Mouse (Mus musculus) heart, postnatal 0 days (tissue): ENCODE results near the gene Card11.

ENCODE experiments used
- CTCF ChIP-seq: IDR thresholded peaks from 2 replicates; pipeline ENCODE4 v1.5.1; 2016; ENCODE audit warnings: antibody characterized with exemption, control low read depth, low read depth
- EP300 ChIP-seq: IDR thresholded peaks from 2 replicates; pipeline ENCODE4 v1.6.1; 2016; ENCODE audit warnings: antibody characterized with exemption, low read depth

DNA sequence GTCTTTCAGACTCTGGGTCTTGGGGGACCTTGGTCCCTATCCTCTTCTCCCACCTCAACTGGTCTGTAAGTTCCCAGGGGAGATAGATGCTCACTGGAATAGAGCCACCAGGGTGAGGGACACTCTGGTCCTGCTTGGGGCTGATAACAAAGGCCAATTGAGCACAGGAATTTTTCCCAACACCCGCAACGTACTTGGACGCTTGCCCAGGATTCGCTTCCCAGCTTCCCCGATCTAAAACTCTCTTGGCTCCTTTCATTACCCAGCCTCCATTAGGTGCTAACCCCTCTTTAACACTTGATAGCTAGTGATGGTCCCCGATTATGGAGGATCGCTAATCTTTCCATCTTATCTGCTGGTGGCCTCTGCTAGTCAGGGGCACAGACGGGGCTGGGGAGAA, 112.5 kb downstream of the Card11 start:
- TF ChIP-seq CTCF (no peak), EP300 (no peak)
